In the genomic region with DNA sequence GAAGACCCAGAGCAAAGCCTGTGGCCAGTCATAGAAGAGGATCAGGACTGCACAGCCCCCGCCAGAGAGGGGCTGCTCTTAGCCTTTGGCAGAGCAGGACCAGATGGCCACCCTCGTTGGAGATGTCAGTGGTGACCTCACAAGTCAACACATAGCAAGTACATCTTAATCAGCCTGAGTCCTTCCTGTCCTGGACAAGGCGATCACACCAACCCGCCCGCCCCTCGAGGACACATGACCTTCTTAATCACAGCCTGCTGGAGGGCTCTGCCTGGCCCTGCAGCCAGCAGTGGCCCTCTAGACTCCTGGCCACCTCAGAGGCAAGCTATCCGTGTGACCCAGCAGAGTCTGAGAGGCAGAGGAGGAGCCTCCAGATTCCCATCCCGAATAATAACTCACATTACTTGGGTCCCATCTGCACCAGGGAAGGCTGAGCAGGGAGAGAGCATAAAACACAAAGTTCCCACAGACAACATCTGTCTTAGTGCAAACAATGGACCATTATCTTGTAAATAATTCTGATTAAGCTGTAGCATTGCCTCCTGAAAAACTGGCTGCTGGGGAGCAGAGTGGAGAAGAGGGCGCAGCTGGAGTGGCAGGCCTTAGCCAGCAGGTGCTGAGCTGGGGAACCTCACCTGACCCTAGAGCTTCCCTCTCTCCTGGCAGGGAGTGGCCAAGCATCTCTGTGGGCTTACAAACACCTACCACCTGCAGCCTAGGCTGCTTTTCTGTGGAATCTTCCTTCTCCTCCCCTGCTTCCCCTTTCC, we compare ENCODE assay signal across 16 mouse cellular contexts.
DNase-seq lines count a peak whose midpoint lies in the region; ATAC-seq and TF ChIP-seq lines count a peak whose summit lies in the region.
"Had no signal": no experiment of that assay in that cellular context is flagged by ENCODE, and none has a peak within 500 bp of the region (broad histone marks: within the 10 kb centered on the region; RNA-seq: fewer than 3 reads in every experiment).

No protein-coding gene starts in this region.

- no peak overlapping the region for H3K4me3 ChIP-seq in hindbrain, embryonic 10.5 days
- no peak overlapping the region for H3K4me3 ChIP-seq in hindbrain, embryonic 14.5 days (replicated peaks; ENCODE audit: low read length)
- H3K4me3 ChIP-seq in stomach, embryonic 15.5 days (replicated peaks): no peak overlapping the region
- no peak overlapping the region for H3K4me3 ChIP-seq in stomach, postnatal 0 days (ENCODE audit: low read depth, low read length)
- no peak overlapping the region for H3K4me3 ChIP-seq in intestine, embryonic 15.5 days (replicated peaks)
- no peak overlapping the region for H3K4me3 ChIP-seq in kidney, adult 2 months (ENCODE audit: insufficient read depth, low read depth, low read length)
- H3K4me3 ChIP-seq: heart, embryonic 15.5 days; kidney, embryonic 15.5 days; limb, embryonic 15.5 days had no signal

- H3K4me2 ChIP-seq in hindbrain, embryonic 14.5 days (replicated peaks): no peak overlapping the region
- no peak overlapping the region for H3K4me2 ChIP-seq in stomach, embryonic 15.5 days
- H3K4me2 ChIP-seq in stomach, postnatal 0 days (replicated peaks; ENCODE audit: low read depth): no peak overlapping the region
- H3K4me2 ChIP-seq in intestine, embryonic 15.5 days (replicated peaks): no peak overlapping the region
- H3K4me2 ChIP-seq: heart, embryonic 15.5 days; kidney, embryonic 15.5 days; limb, embryonic 15.5 days; lung, embryonic 14.5 days had no signal

- TF ChIP-seq POLR2A in kidney, adult 2 months (IDR thresholded peaks at IDR 0.05; ENCODE audit: low read depth, low read length): no peak

- H3K4me1 ChIP-seq in hindbrain, embryonic 10.5 days (replicated peaks): peaks cover 28% of the 10 kb centered on the region
- peaks cover 3% of the 10 kb centered on the region; the same call in 1 of the 2 replicates for H3K4me1 ChIP-seq in hindbrain, embryonic 14.5 days (replicated peaks; ENCODE audit: control insufficient read depth, insufficient read depth, low read length)
- H3K4me1 ChIP-seq in stomach, embryonic 15.5 days: no peaks in the 10 kb centered on the region
- no peaks in the 10 kb centered on the region for H3K4me1 ChIP-seq in stomach, postnatal 0 days (replicated peaks; ENCODE audit: control insufficient read depth, insufficient read depth)
- H3K4me1 ChIP-seq in intestine, embryonic 15.5 days (replicated peaks): 0 out of 2 replicates have a peak, but pooled peaks cover 4% of the 10 kb centered on the region
- H3K4me1 ChIP-seq in kidney, adult 2 months (ENCODE audit: control insufficient read depth, insufficient read depth, low read length): no peaks in the 10 kb centered on the region
- H3K4me1 ChIP-seq: heart, embryonic 15.5 days had no signal

- no peak overlapping the region for H3K9ac ChIP-seq in hindbrain, embryonic 14.5 days
- H3K9ac ChIP-seq in stomach, embryonic 15.5 days: no peak overlapping the region
- no peak overlapping the region for H3K9ac ChIP-seq in stomach, postnatal 0 days (ENCODE audit: low read length)
- no peak overlapping the region for H3K9ac ChIP-seq in intestine, embryonic 15.5 days
- H3K9ac ChIP-seq: heart, embryonic 15.5 days; kidney, embryonic 15.5 days; limb, embryonic 15.5 days; lung, embryonic 14.5 days had no signal

- no peaks in the 10 kb centered on the region for H3K9me3 ChIP-seq in hindbrain, embryonic 10.5 days
- no peaks in the 10 kb centered on the region for H3K9me3 ChIP-seq in hindbrain, embryonic 14.5 days (ENCODE audit: control insufficient read depth, low read length)
- H3K9me3 ChIP-seq in stomach, embryonic 15.5 days: no peaks in the 10 kb centered on the region
- H3K9me3 ChIP-seq in stomach, postnatal 0 days (ENCODE audit: control insufficient read depth, low read length): no peaks in the 10 kb centered on the region
- no peaks in the 10 kb centered on the region for H3K9me3 ChIP-seq in intestine, embryonic 15.5 days
- H3K9me3 ChIP-seq: heart, embryonic 15.5 days; kidney, embryonic 15.5 days; limb, embryonic 15.5 days had no signal

- H3K36me3 ChIP-seq in hindbrain, embryonic 10.5 days: no peaks in the 10 kb centered on the region
- no peaks in the 10 kb centered on the region for H3K36me3 ChIP-seq in hindbrain, embryonic 14.5 days (replicated peaks; ENCODE audit: control insufficient read depth, insufficient read depth)
- no peaks in the 10 kb centered on the region for H3K36me3 ChIP-seq in stomach, embryonic 15.5 days
- no peaks in the 10 kb centered on the region for H3K36me3 ChIP-seq in stomach, postnatal 0 days (ENCODE audit: control insufficient read depth, insufficient read depth, low read length)
- H3K36me3 ChIP-seq in intestine, embryonic 15.5 days: no peaks in the 10 kb centered on the region
- H3K36me3 ChIP-seq in kidney, adult 2 months (ENCODE audit: control insufficient read depth, insufficient read depth, low read length): no peaks in the 10 kb centered on the region
- H3K36me3 ChIP-seq: heart, embryonic 15.5 days; kidney, embryonic 15.5 days; limb, embryonic 15.5 days had no signal

- TF ChIP-seq CTCF in stomach, postnatal 0 days (IDR thresholded peaks at IDR 0.05; ENCODE audit: low read depth): no peak
- TF ChIP-seq CTCF in kidney, adult 2 months (conservative IDR thresholded peaks at IDR 0.05; ENCODE audit: insufficient read depth, insufficient read length, low read depth, low read length): no peak

- ATAC-seq in hindbrain, embryonic 14.5 days (ENCODE audit: low FRiP score): no peak
- peak; percentile 35; the same call in 1 of the 2 replicates for ATAC-seq in stomach, embryonic 15.5 days (ENCODE audit: insufficient read depth, low FRiP score, low read depth)
- no peak for ATAC-seq in stomach, postnatal 0 days (ENCODE audit: low FRiP score, low TSS enrichment)
- ATAC-seq in intestine, embryonic 15.5 days: peak; percentile 31; the same call in 1 of the 2 replicates

- no peak for TF ChIP-seq EP300 in stomach, postnatal 0 days (optimal IDR thresholded peaks at IDR 0.05)

- H3K27me3 ChIP-seq in hindbrain, embryonic 10.5 days (ENCODE audit: insufficient read depth, poor library complexity, severe bottlenecking): no peaks in the 10 kb centered on the region
- H3K27me3 ChIP-seq in hindbrain, embryonic 14.5 days (ENCODE audit: control insufficient read depth, insufficient read depth, low read length): no peaks in the 10 kb centered on the region
- no peaks in the 10 kb centered on the region for H3K27me3 ChIP-seq in stomach, embryonic 15.5 days (replicated peaks)
- no peaks in the 10 kb centered on the region for H3K27me3 ChIP-seq in stomach, postnatal 0 days (ENCODE audit: control insufficient read depth, insufficient read depth, low read length)
- H3K27me3 ChIP-seq in intestine, embryonic 15.5 days (replicated peaks): no peaks in the 10 kb centered on the region
- no peaks in the 10 kb centered on the region for H3K27me3 ChIP-seq in kidney, adult 2 months (replicated peaks; ENCODE audit: control insufficient read depth, insufficient read depth, low read length)
- H3K27me3 ChIP-seq: heart, embryonic 15.5 days; kidney, embryonic 15.5 days had no signal

- 39% methylated on average over 9 of the region's 9 CpGs for WGBS in hindbrain, embryonic 10.5 days
- WGBS in hindbrain, embryonic 14.5 days: 49% methylated on average over 9 of the region's 9 CpGs
- WGBS in stomach, embryonic 15.5 days: 42% methylated on average over 9 of the region's 9 CpGs
- 43% methylated on average over 9 of the region's 9 CpGs for WGBS in stomach, postnatal 0 days
- WGBS in intestine, embryonic 15.5 days: 39% methylated on average over 9 of the region's 9 CpGs
- 44% methylated on average over 9 of the region's 9 CpGs for WGBS in kidney, adult 2 months

- peak; percentile 34 for DNase-seq in hindbrain, embryonic 10.5 days (ENCODE audit: low spot score)
- DNase-seq in hindbrain, embryonic 14.5 days (ENCODE audit: low spot score): no peak
- no peak for DNase-seq in stomach, postnatal 0 days (ENCODE audit: low spot score)
- DNase-seq in urinary bladder, adult 18-20 months (ENCODE audit: low spot score in 2 of 2): no peak
- DNase-seq in kidney, adult 2 months: no peak
- DNase-seq in left cerebral cortex, adult 11 months (ENCODE audit: low spot score): no peak
- DNase-seq: adrenal gland, adult 2 months; gastrocnemius, postnatal 10 days; lung, embryonic 14.5 days; right cerebral cortex, adult 18-20 months; thymus, postnatal 4 days had no signal

- H3K27ac ChIP-seq in hindbrain, embryonic 10.5 days: peak overlapping the region; percentile 66
- H3K27ac ChIP-seq in hindbrain, embryonic 14.5 days: no peak overlapping the region
- no peak overlapping the region for H3K27ac ChIP-seq in stomach, embryonic 15.5 days
- H3K27ac ChIP-seq in stomach, postnatal 0 days (replicated peaks): no peak overlapping the region
- no peak overlapping the region; the same call in 1 of the 2 replicates for H3K27ac ChIP-seq in intestine, embryonic 15.5 days
- H3K27ac ChIP-seq in kidney, adult 2 months (ENCODE audit: insufficient read depth, low read depth, low read length): no peak overlapping the region
- H3K27ac ChIP-seq: heart, embryonic 15.5 days; kidney, embryonic 15.5 days; limb, embryonic 15.5 days had no signal

Comparison
In these comparisons a context has a peak if more than half of its experiments do, and no peak if none do; other contexts are left out.
1. ATAC-seq: peak in stomach, embryonic 15.5 days (single experiment) and intestine, embryonic 15.5 days (single experiment); none in hindbrain, embryonic 14.5 days (single experiment) and stomach, postnatal 0 days (single experiment).